Mouse (Mus musculus) brain, adult 2 months (tissue): ENCODE measurements at regions not wholly inside any gene's neighbourhood (a gene's known extent, or its start where the extent isn't known, plus 50 kb on each side); places are given as distances from the start of the nearest gene placed in this dataset.

Source experiments
- DNase-seq: peaks from one replicate; pipeline ENCODE4 v3.0.0; 2011; ENCODE audit warnings: low read depth, low spot score

GRCm38 (mm10) chrX:13921867-13922266 lies 70.7 kb upstream of the Cask start:
- DNase-seq = peak; percentile 49

DNA sequence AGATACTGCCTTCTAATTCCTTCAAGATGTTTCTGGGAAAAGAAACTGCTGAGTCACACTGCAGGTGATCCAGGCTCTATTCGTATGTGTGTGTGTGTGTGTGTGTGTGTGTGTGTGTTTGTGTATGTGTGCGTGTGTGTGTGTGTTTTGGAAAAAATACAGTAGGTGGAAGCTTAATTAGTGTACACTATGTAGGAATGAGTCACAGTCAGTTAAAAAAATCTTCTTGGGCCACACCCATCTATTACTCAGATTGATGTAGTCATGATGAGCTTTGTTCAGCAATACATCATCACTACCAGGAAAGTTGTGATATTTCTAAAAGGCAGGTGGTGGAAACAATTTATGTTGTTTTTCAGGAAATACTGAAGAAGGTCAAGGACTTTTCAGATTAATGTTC lies 67.5 kb upstream of the Cask start:
- DNase-seq = no peak
